ENCODE assay signal across 27 mouse cellular contexts in the genomic region with DNA sequence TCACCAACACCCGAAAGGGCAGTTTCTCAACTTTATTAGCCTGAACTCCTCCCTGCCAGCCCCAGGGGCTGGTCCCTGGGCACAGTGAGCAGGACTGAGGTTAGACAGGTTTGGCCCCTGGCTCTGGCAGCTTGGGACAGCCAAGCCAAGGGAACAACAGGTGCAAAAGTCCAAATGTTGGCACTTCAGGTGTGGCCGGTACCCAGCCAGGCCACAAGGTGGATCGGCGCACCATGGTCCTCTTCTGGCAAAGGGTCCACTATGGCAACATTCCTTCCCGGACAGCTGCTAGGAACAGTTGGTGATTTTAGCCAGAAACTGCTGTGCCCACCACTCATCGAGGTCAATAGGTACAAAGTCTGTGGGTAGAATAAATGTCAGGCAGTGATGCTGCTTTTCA. TPM values are rescaled to one million over a fixed set of nuclear protein-coding genes. Genes with fewer than 3 reads are reported as not detected.
A peak's percentile ranks its signal among the peaks of the same experiment; 100 is the strongest.
DNase-seq lines count a peak whose midpoint lies in the region; ATAC-seq and TF ChIP-seq lines count a peak whose summit lies in the region.
"Had no signal": no experiment of that assay in that cellular context is flagged by ENCODE, and none has a peak within 500 bp of the region (broad histone marks: within the 10 kb centered on the region; RNA-seq: fewer than 3 reads in every experiment).

No protein-coding gene starts in this region.

- peaks cover 27% of the 10 kb centered on the region for H3K4me1 ChIP-seq in kidney, embryonic 16.5 days (ENCODE audit: insufficient read depth, low read length)
- peaks cover 32% of the 10 kb centered on the region for H3K4me1 ChIP-seq in liver, postnatal 0 days (ENCODE audit: insufficient read depth)
- peaks cover 61% of the 10 kb centered on the region for H3K4me1 ChIP-seq in liver, embryonic 12.5 days
- H3K4me1 ChIP-seq in forebrain, embryonic 16.5 days (replicated peaks; ENCODE audit: control insufficient read depth, insufficient read depth, low read length) = peaks cover 25% of the 10 kb centered on the region

- 89% methylated on average over 6 of the region's 6 CpGs for WGBS in kidney, embryonic 16.5 days
- WGBS in liver, postnatal 0 days (ENCODE audit: insufficient replicate concordance) = 87% methylated on average over 6 of the region's 6 CpGs
- 84% methylated on average over 6 of the region's 6 CpGs for WGBS in liver, embryonic 12.5 days (ENCODE audit: insufficient replicate concordance)
- WGBS in forebrain, embryonic 16.5 days = 94% methylated on average over 6 of the region's 6 CpGs

- no peak overlapping the region for H3K4me3 ChIP-seq in kidney, embryonic 16.5 days (ENCODE audit: low read length)
- no peak overlapping the region for H3K4me3 ChIP-seq in liver, postnatal 0 days (ENCODE audit: low read depth, low read length)
- H3K4me3 ChIP-seq in liver, embryonic 12.5 days = no peak overlapping the region
- H3K4me3 ChIP-seq in forebrain, embryonic 16.5 days (replicated peaks; ENCODE audit: low read length) = no peak overlapping the region
- H3K4me3 ChIP-seq: embryonic facial prominence, embryonic 12.5 days; heart, adult 2 months; heart, embryonic 12.5 days; liver, embryonic 15.5 days; lung, embryonic 15.5 days; megakaryocyte, embryonic 14.5 days; stomach, embryonic 15.5 days had no signal

- peak; percentile 69 for DNase-seq in kidney, adult 11 months
- no peak for DNase-seq in liver, postnatal 0 days
- DNase-seq in kidney, postnatal 25 days = peak; percentile 56 to 80
- no peak for DNase-seq in urinary bladder, postnatal 14 days (ENCODE audit: low spot score)
- DNase-seq: B cell, adult 2 months; cerebellum, adult 18-20 months; cerebellum, postnatal 36 days; embryo, embryonic 11 days; heart, adult 2 months; heart, postnatal 4 days; layer of hippocampus, postnatal 36 days; left cerebral cortex, postnatal 4 days; lung, postnatal 4 days; midbrain, embryonic 14.5 days; thymus, postnatal 14 days had no signal

- no peak overlapping the region for H3K27ac ChIP-seq in kidney, embryonic 16.5 days (ENCODE audit: low read length)
- no peak overlapping the region for H3K27ac ChIP-seq in liver, postnatal 0 days (ENCODE audit: low read depth)
- no peak overlapping the region for H3K27ac ChIP-seq in liver, embryonic 12.5 days
- H3K27ac ChIP-seq in forebrain, embryonic 16.5 days (ENCODE audit: low read length) = no peak overlapping the region
- H3K27ac ChIP-seq: embryonic facial prominence, embryonic 12.5 days; heart, adult 2 months; hindbrain, embryonic 14.5 days; liver, embryonic 15.5 days; lung, embryonic 15.5 days; stomach, embryonic 15.5 days had no signal

- no peak for TF ChIP-seq EP300 in liver, postnatal 0 days (IDR thresholded peaks at IDR 0.05; ENCODE audit: low read depth)

- peaks cover 14% of the 10 kb centered on the region for H3K36me3 ChIP-seq in kidney, embryonic 16.5 days (ENCODE audit: insufficient read depth, low read length)
- H3K36me3 ChIP-seq in liver, postnatal 0 days (replicated peaks; ENCODE audit: insufficient read depth, low read length) = peaks cover 4% of the 10 kb centered on the region; the same call in 1 of the 2 replicates
- H3K36me3 ChIP-seq in liver, embryonic 12.5 days = peaks cover 35% of the 10 kb centered on the region
- H3K36me3 ChIP-seq in forebrain, embryonic 16.5 days (ENCODE audit: control insufficient read depth, insufficient read depth) = no peaks in the 10 kb centered on the region
- H3K36me3 ChIP-seq: embryonic facial prominence, embryonic 12.5 days; lung, embryonic 15.5 days; stomach, embryonic 15.5 days had no signal

- no peaks in the 10 kb centered on the region for H3K27me3 ChIP-seq in kidney, embryonic 16.5 days (ENCODE audit: insufficient read depth, low read length)
- no peaks in the 10 kb centered on the region for H3K27me3 ChIP-seq in liver, postnatal 0 days (ENCODE audit: insufficient read depth, low read length)
- H3K27me3 ChIP-seq in liver, embryonic 12.5 days (replicated peaks) = no peaks in the 10 kb centered on the region
- H3K27me3 ChIP-seq in forebrain, embryonic 16.5 days (replicated peaks; ENCODE audit: control insufficient read depth, insufficient read depth, low read length) = no peaks in the 10 kb centered on the region
- H3K27me3 ChIP-seq: embryonic facial prominence, embryonic 12.5 days; heart, embryonic 12.5 days; liver, embryonic 15.5 days; lung, embryonic 15.5 days; megakaryocyte, embryonic 14.5 days; stomach, embryonic 15.5 days had no signal

- no peaks in the 10 kb centered on the region for H3K9me3 ChIP-seq in kidney, embryonic 16.5 days (ENCODE audit: low read length)
- H3K9me3 ChIP-seq in liver, postnatal 0 days (ENCODE audit: low read length) = no peaks in the 10 kb centered on the region
- no peaks in the 10 kb centered on the region for H3K9me3 ChIP-seq in liver, embryonic 12.5 days (replicated peaks)
- no peaks in the 10 kb centered on the region for H3K9me3 ChIP-seq in forebrain, embryonic 16.5 days (ENCODE audit: control insufficient read depth, low read length)
- H3K9me3 ChIP-seq: embryonic facial prominence, embryonic 12.5 days; heart, embryonic 12.5 days; liver, embryonic 15.5 days; lung, embryonic 15.5 days; megakaryocyte, embryonic 14.5 days; stomach, embryonic 15.5 days had no signal

- H3K4me2 ChIP-seq in kidney, embryonic 16.5 days (replicated peaks; ENCODE audit: low read depth, low read length) = no peak overlapping the region
- no peak overlapping the region for H3K4me2 ChIP-seq in liver, postnatal 0 days (ENCODE audit: low read depth, low read length)
- no peak overlapping the region for H3K4me2 ChIP-seq in liver, embryonic 12.5 days
- no peak overlapping the region for H3K4me2 ChIP-seq in forebrain, embryonic 16.5 days (ENCODE audit: low read length)
- H3K4me2 ChIP-seq: embryonic facial prominence, embryonic 12.5 days; heart, embryonic 12.5 days; hindbrain, embryonic 14.5 days; liver, embryonic 15.5 days; lung, embryonic 15.5 days; stomach, embryonic 15.5 days had no signal

- ATAC-seq in kidney, embryonic 16.5 days (ENCODE audit: low FRiP score, low TSS enrichment) = no peak
- ATAC-seq in liver, postnatal 0 days = no peak
- no peak for ATAC-seq in liver, embryonic 12.5 days
- no peak for ATAC-seq in forebrain, embryonic 16.5 days
- ATAC-seq: activated CD4-positive, CD25-positive, alpha-beta regulatory T cell, adult 4 months; forebrain, embryonic 14.5 days had no signal

- TF ChIP-seq CTCF in liver, postnatal 0 days (IDR thresholded peaks at IDR 0.05; ENCODE audit: low read depth) = peak; percentile 22

- no peak overlapping the region for H3K9ac ChIP-seq in kidney, embryonic 16.5 days (replicated peaks; ENCODE audit: low read length)
- H3K9ac ChIP-seq in liver, postnatal 0 days (replicated peaks) = no peak overlapping the region
- no peak overlapping the region for H3K9ac ChIP-seq in liver, embryonic 12.5 days
- no peak overlapping the region for H3K9ac ChIP-seq in forebrain, embryonic 16.5 days (replicated peaks; ENCODE audit: low read depth, low read length)
- H3K9ac ChIP-seq: embryonic facial prominence, embryonic 12.5 days; heart, embryonic 12.5 days; hindbrain, embryonic 14.5 days; liver, embryonic 15.5 days; lung, embryonic 15.5 days; stomach, embryonic 15.5 days had no signal

RNA-seq across cellular contexts. Expression of a gene that starts 2.4 kb away (rescaled TPM):
- polyA plus RNA-seq in kidney, embryonic 16.5 days (2015; fragmentation: Nextera tagmentation; extraction: Ambion mirVana) = 33.1 and 33.5 TPM in 2 replicates
- polyA plus RNA-seq in liver, postnatal 0 days (2015; fragmentation: Nextera tagmentation; extraction: Ambion mirVana) = 2.7 and 3.4 TPM in 2 replicates
- 19.5 and 19.6 TPM in 2 replicates for polyA plus RNA-seq in liver, embryonic 12.5 days (2016; fragmentation: Nextera tagmentation; extraction: Ambion mirVana)
- polyA plus RNA-seq in forebrain, embryonic 16.5 days (2015; fragmentation: Nextera tagmentation; extraction: Ambion mirVana) = 17.7 and 24.8 TPM in 2 replicates

RNA-seq across cellular contexts. Expression of a gene that starts 4.9 kb away (rescaled TPM):
- 72.9 and 79.2 TPM in 2 replicates for polyA plus RNA-seq in kidney, embryonic 16.5 days (2015; fragmentation: Nextera tagmentation; extraction: Ambion mirVana)
- polyA plus RNA-seq in liver, postnatal 0 days (2015; fragmentation: Nextera tagmentation; extraction: Ambion mirVana) = 127 and 143 TPM in 2 replicates
- 68.0 and 70.3 TPM in 2 replicates for polyA plus RNA-seq in liver, embryonic 12.5 days (2016; fragmentation: Nextera tagmentation; extraction: Ambion mirVana)
- polyA plus RNA-seq in forebrain, embryonic 16.5 days (2015; fragmentation: Nextera tagmentation; extraction: Ambion mirVana) = 12.1 and 17.3 TPM in 2 replicates

RNA-seq across cellular contexts. Expression of a gene that starts 11.2 kb away (rescaled TPM):
- 100 and 102 TPM in 2 replicates for polyA plus RNA-seq in kidney, embryonic 16.5 days (2015; fragmentation: Nextera tagmentation; extraction: Ambion mirVana)
- 64.8 and 72.5 TPM in 2 replicates for polyA plus RNA-seq in liver, postnatal 0 days (2015; fragmentation: Nextera tagmentation; extraction: Ambion mirVana)
- polyA plus RNA-seq in liver, embryonic 12.5 days (2016; fragmentation: Nextera tagmentation; extraction: Ambion mirVana) = 52.3 and 53.5 TPM in 2 replicates
- 48.9 and 59.7 TPM in 2 replicates for polyA plus RNA-seq in forebrain, embryonic 16.5 days (2015; fragmentation: Nextera tagmentation; extraction: Ambion mirVana)

RNA-seq across cellular contexts. Expression of a gene that starts 17.0 kb away (rescaled TPM):
- polyA plus RNA-seq in kidney, embryonic 16.5 days (2015; fragmentation: Nextera tagmentation; extraction: Ambion mirVana) = 0.71 and 1.0 TPM in 2 replicates
- 0.33 and 0.54 TPM in 2 replicates for polyA plus RNA-seq in liver, postnatal 0 days (2015; fragmentation: Nextera tagmentation; extraction: Ambion mirVana)
- 0.83 and 0.91 TPM in 2 replicates for polyA plus RNA-seq in liver, embryonic 12.5 days (2016; fragmentation: Nextera tagmentation; extraction: Ambion mirVana)
- polyA plus RNA-seq in forebrain, embryonic 16.5 days (2015; fragmentation: Nextera tagmentation; extraction: Ambion mirVana) = 0.25 and 0.52 TPM in 2 replicates

RNA-seq across cellular contexts. Expression of a gene that starts 19.0 kb away (rescaled TPM):
- polyA plus RNA-seq in kidney, embryonic 16.5 days (2015; fragmentation: Nextera tagmentation; extraction: Ambion mirVana) = 29.3 and 32.5 TPM in 2 replicates
- 9.8 and 10.4 TPM in 2 replicates for polyA plus RNA-seq in liver, postnatal 0 days (2015; fragmentation: Nextera tagmentation; extraction: Ambion mirVana)
- 15.8 and 17.4 TPM in 2 replicates for polyA plus RNA-seq in liver, embryonic 12.5 days (2016; fragmentation: Nextera tagmentation; extraction: Ambion mirVana)
- polyA plus RNA-seq in forebrain, embryonic 16.5 days (2015; fragmentation: Nextera tagmentation; extraction: Ambion mirVana) = 15.8 and 20.3 TPM in 2 replicates

Comparison
In these comparisons a context has a peak if more than half of its experiments do, and no peak if none do; other contexts are left out.
1. DNase-seq: peak in kidney, adult 11 months (single experiment) and kidney, postnatal 25 days (2 of 2); none in liver, postnatal 0 days (single experiment) and urinary bladder, postnatal 14 days (single experiment).